Comparison of ENCODE assay signal across 9 mouse cellular contexts in the genomic region with DNA sequence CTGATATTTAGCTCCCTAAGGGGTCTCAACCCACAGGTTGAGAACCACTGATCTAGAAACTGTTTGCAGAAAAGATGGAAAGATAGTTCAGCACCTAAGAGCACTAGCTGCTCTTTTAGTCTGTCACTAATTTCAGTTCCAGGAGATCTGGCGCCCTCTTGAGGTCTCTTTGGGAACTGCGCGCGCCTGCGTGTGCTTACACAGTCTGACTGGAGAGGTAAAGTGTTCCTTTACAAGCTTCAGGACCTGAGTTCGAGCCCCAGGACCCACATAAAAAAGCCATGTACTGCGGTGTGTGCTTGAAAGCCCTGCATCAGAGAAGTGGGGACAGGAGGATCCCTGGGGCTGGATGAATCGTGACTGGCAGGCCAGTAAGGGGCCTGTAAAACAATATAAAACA. TPM values are rescaled to one million over a fixed set of nuclear protein-coding genes. Genes with fewer than 3 reads are reported as not detected.
DNase-seq lines count a peak whose midpoint lies in the region; ATAC-seq lines count a peak whose summit lies in the region.
"Had no signal": no experiment of that assay in that cellular context is flagged by ENCODE, and none has a peak within 500 bp of the region (broad histone marks: within the 10 kb centered on the region; RNA-seq: fewer than 3 reads in every experiment).

No protein-coding gene starts in this region.

- WGBS in neural tube, embryonic 15.5 days = 51% methylated on average over 8 of the region's 8 CpGs
- WGBS in neural tube, embryonic 11.5 days = 46% methylated on average over 8 of the region's 8 CpGs

- no peaks in the 10 kb centered on the region for H3K27me3 ChIP-seq in neural tube, embryonic 15.5 days (replicated peaks)
- no peaks in the 10 kb centered on the region for H3K27me3 ChIP-seq in neural tube, embryonic 11.5 days (ENCODE audit: control insufficient read depth, insufficient read depth, low read length)

- H3K9ac ChIP-seq in neural tube, embryonic 15.5 days (replicated peaks) = no peak overlapping the region
- no peak overlapping the region for H3K9ac ChIP-seq in neural tube, embryonic 11.5 days (ENCODE audit: low read length)

- no peaks in the 10 kb centered on the region for H3K9me3 ChIP-seq in neural tube, embryonic 15.5 days (replicated peaks)
- no peaks in the 10 kb centered on the region for H3K9me3 ChIP-seq in neural tube, embryonic 11.5 days (ENCODE audit: control insufficient read depth, low read length)

- no peak overlapping the region for H3K4me3 ChIP-seq in neural tube, embryonic 15.5 days (replicated peaks)
- H3K4me3 ChIP-seq in neural tube, embryonic 11.5 days (ENCODE audit: low read depth, low read length) = no peak overlapping the region

- H3K4me1 ChIP-seq in neural tube, embryonic 15.5 days = no peaks in the 10 kb centered on the region
- H3K4me1 ChIP-seq in neural tube, embryonic 11.5 days (ENCODE audit: control insufficient read depth, insufficient read depth, low read length) = no peaks in the 10 kb centered on the region

- no peak overlapping the region for H3K4me2 ChIP-seq in neural tube, embryonic 15.5 days
- no peak overlapping the region for H3K4me2 ChIP-seq in neural tube, embryonic 11.5 days (ENCODE audit: low read depth)

- no peaks in the 10 kb centered on the region for H3K36me3 ChIP-seq in neural tube, embryonic 15.5 days
- H3K36me3 ChIP-seq in neural tube, embryonic 11.5 days (ENCODE audit: control insufficient read depth, insufficient read depth, low read length) = no peaks in the 10 kb centered on the region

- no peak overlapping the region for H3K27ac ChIP-seq in neural tube, embryonic 15.5 days (replicated peaks)
- H3K27ac ChIP-seq in neural tube, embryonic 11.5 days (ENCODE audit: low read depth, low read length) = no peak overlapping the region

- no peak for ATAC-seq in neural tube, embryonic 15.5 days (ENCODE audit: low FRiP score)
- ATAC-seq in neural tube, embryonic 11.5 days (ENCODE audit: insufficient read depth, low FRiP score, low TSS enrichment) = no peak

- peak; percentile 33 for DNase-seq in gastrocnemius, adult 18-20 months (ENCODE audit: low spot score)
- DNase-seq in gastrocnemius, postnatal 25 days = no peak
- peak; percentile 42 for DNase-seq in neural tube, embryonic 10.5 days (ENCODE audit: extremely low spot score, low spot score)
- DNase-seq in adrenal gland, postnatal 14 days = peak; percentile 78
- DNase-seq in kidney, postnatal 10 days = peak; percentile 71
- DNase-seq in neural tube, embryonic 11.5 days (ENCODE audit: low spot score) = peak; percentile 43
- no peak for DNase-seq in frontal cortex, postnatal 10 days (ENCODE audit: low spot score in 2 of 2)

RNA-seq across cellular contexts. Expression of a gene that starts 2.1 kb away (rescaled TPM):
- total RNA-seq in gastrocnemius, adult 18-20 months (2021) = not detected
- not detected for total RNA-seq in gastrocnemius, postnatal 25 days (2021)
- not detected in 2 replicates for polyA plus RNA-seq in neural tube, embryonic 15.5 days (2015; fragmentation: Nextera tagmentation; extraction: Ambion mirVana)
- total RNA-seq in adrenal gland, postnatal 14 days (2021) = not detected in 2 replicates
- not detected in 2 replicates for polyA plus RNA-seq in neural tube, embryonic 11.5 days (2014; fragmentation: Nextera tagmentation; extraction: Ambion mirVana)
- total RNA-seq: layer of hippocampus, postnatal 14 days had no signal

RNA-seq across cellular contexts. Expression of a gene that starts 28.8 kb away (rescaled TPM):
- total RNA-seq in gastrocnemius, adult 18-20 months (2021) = not detected
- total RNA-seq in gastrocnemius, postnatal 25 days (2021) = not detected
- polyA plus RNA-seq in neural tube, embryonic 15.5 days (2015; fragmentation: Nextera tagmentation; extraction: Ambion mirVana) = 0.69 and 1.2 TPM in 2 replicates
- 0.33 and 0.38 TPM in 2 replicates for total RNA-seq in adrenal gland, postnatal 14 days (2021)
- not detected in 2 replicates for polyA plus RNA-seq in neural tube, embryonic 11.5 days (2014; fragmentation: Nextera tagmentation; extraction: Ambion mirVana)
- total RNA-seq: layer of hippocampus, postnatal 14 days had no signal

RNA-seq across cellular contexts. Expression of a gene that starts 31.1 kb away (rescaled TPM):
- 1 to 10 TPM; 4.3 to 7.6 TPM for total RNA-seq in gastrocnemius, adult 18-20 months (2021)
- 1 to 10 TPM; 5.6 to 6.1 TPM for total RNA-seq in gastrocnemius, postnatal 25 days (2021)
- 12.0 and 12.5 TPM in 2 replicates for polyA plus RNA-seq in neural tube, embryonic 15.5 days (2015; fragmentation: Nextera tagmentation; extraction: Ambion mirVana)
- total RNA-seq in adrenal gland, postnatal 14 days (2021) = 31.0 and 34.1 TPM in 2 replicates
- polyA plus RNA-seq in neural tube, embryonic 11.5 days (2014; fragmentation: Nextera tagmentation; extraction: Ambion mirVana) = 2.9 and 4.8 TPM in 2 replicates

RNA-seq across cellular contexts. Expression of a gene that starts 38.1 kb away (rescaled TPM):
- not detected for total RNA-seq in gastrocnemius, adult 18-20 months (2021)
- total RNA-seq in gastrocnemius, postnatal 25 days (2021) = not detected
- 14.3 and 17.3 TPM in 2 replicates for polyA plus RNA-seq in neural tube, embryonic 15.5 days (2015; fragmentation: Nextera tagmentation; extraction: Ambion mirVana)
- total RNA-seq in adrenal gland, postnatal 14 days (2021) = 0.59 TPM in 1 of 2 replicates, not detected in the other
- 0.24 and 0.29 TPM in 2 replicates for polyA plus RNA-seq in neural tube, embryonic 11.5 days (2014; fragmentation: Nextera tagmentation; extraction: Ambion mirVana)

Comparison
In these comparisons a context has a peak if more than half of its experiments do, and no peak if none do; other contexts are left out.
1. DNase-seq: peak in gastrocnemius, adult 18-20 months (single experiment), neural tube, embryonic 10.5 days (single experiment), adrenal gland, postnatal 14 days (single experiment), kidney, postnatal 10 days (single experiment) and neural tube, embryonic 11.5 days (single experiment); none in gastrocnemius, postnatal 25 days (single experiment) and frontal cortex, postnatal 10 days (0 of 2).